Mouse (Mus musculus): ENCODE results near the gene Lmo7. TPM values are rescaled to one million over a fixed set of nuclear protein-coding genes. Genes with fewer than 3 reads are reported as not detected.

The Lmo7 gene
- total RNA-seq (2014; rRNA removed): 26.3 and 33.9 TPM in 2 replicates
- polyA plus RNA-seq (2015; fragmentation: Nextera tagmentation; extraction: Ambion mirVana): 11.3 and 13.4 TPM in 2 replicates

DNA sequence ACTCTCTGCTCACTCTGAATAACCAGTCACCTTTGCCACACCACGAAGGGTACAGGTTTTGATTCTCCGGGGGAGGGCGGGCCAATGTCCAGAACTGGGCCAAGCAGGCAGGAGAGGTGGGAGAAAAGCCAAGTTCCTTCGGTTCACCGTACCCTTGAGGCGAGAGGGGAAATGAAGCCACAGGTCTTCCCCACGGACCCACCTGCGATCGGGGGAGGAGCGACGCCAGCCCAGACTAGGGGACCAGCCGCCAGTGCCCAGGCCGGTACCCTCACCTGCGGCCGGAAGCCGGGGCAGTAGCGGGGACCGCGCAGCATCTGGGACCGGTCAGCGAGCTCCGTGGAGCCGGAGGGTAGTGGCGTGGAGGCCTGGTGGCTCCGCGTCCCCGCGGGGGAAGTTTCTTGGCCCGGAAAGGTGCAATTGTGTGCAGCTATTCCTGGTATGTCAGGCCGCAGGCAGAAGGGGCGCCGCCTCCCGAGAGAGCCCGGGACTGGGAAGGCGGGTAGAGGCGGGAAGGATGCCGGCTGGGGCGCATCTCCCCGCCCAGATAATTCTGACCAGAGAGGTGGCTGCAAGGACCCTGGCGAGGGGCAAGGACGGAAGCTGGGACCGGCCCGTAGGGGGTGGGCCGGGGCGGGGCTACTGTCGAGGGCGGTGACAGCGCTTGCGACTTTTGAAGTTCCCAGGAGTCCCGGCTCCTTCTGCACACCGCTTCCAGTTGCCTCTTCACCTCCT is at the start of gene Lmo7, which contains the start of gene Gm9922:
Gene Lmo7 (plus strand): TSS at position 721 of the 735 bp plus-strand sequence.
Gene Gm9922 (minus strand): TSS at position 578 of the 735 bp plus-strand sequence.
- no peak; the same call in 1 of the 2 replicates for TF ChIP-seq CTCF (IDR thresholded peaks at IDR 0.05; ENCODE audit: low read depth)
- H3K4me1 ChIP-seq (ENCODE audit: insufficient read depth): no peaks in the 10 kb centered on the region
- no peak within 1 kb of the TSS for H3K27ac ChIP-seq (ENCODE audit: low read depth, low read length)
- no peaks in the 10 kb centered on the region for H3K9me3 ChIP-seq (ENCODE audit: low read length)
- H3K36me3 ChIP-seq (ENCODE audit: insufficient read depth): no peaks in the 10 kb centered on the region
- DNase-seq (no peak), ATAC-seq (peak; percentile 72)
- peak within 1 kb of the TSS; percentile 63 for H3K4me3 ChIP-seq (ENCODE audit: low read depth, low read length)
- H3K9ac ChIP-seq: peak within 1 kb of the TSS; percentile 60
- peak within 1 kb of the TSS; percentile 99 for H3K4me2 ChIP-seq (ENCODE audit: low read depth)
- 2% methylated on average over 50 of the region's 51 CpGs for WGBS
- H3K27me3 ChIP-seq (ENCODE audit: insufficient read depth, low read length): peaks cover 13% of the 10 kb centered on the region

DNA sequence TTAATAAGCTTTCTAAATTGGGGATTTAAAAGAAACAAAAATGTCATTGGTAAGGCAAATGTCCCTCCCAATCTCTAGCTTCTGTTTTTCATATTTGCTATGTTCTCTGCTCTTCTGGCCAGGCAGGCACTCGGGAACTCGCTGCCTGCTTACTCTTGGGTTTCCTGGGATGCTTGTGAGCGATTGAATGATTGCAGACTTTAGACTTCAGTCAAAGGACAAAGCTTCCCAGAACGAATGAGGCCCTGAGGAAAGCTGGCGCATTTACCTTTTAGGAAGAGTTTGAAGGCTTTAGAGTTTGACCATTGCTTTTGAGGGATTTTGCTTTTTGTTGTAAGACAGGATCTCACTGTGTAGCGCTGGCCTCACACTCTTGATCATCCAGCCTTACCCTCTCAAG is 42.1 kb upstream of the Lmo7 start:
- Histone ChIP-seq H3K4me1 (ENCODE audit: insufficient read depth) (no peaks in the 10 kb centered on the region), H3K9me3 (ENCODE audit: low read length) (no peaks in the 10 kb centered on the region), H3K27ac (ENCODE audit: low read depth, low read length) (no peak overlapping the region), H3K36me3 (ENCODE audit: insufficient read depth) (peaks cover 8% of the 10 kb centered on the region; the same call in 1 of the 2 replicates), H3K4me3 (ENCODE audit: low read depth, low read length) (no peak overlapping the region), H3K9ac (no peak overlapping the region), H3K27me3 (ENCODE audit: insufficient read depth, low read length) (no peaks in the 10 kb centered on the region), H3K4me2 (ENCODE audit: low read depth) (no peak overlapping the region)
- DNase-seq (no peak), ATAC-seq (no peak)
- WGBS: 89% methylated on average over 6 of the region's 6 CpGs
- no peak for TF ChIP-seq CTCF (IDR thresholded peaks at IDR 0.05; ENCODE audit: low read depth)

DNA sequence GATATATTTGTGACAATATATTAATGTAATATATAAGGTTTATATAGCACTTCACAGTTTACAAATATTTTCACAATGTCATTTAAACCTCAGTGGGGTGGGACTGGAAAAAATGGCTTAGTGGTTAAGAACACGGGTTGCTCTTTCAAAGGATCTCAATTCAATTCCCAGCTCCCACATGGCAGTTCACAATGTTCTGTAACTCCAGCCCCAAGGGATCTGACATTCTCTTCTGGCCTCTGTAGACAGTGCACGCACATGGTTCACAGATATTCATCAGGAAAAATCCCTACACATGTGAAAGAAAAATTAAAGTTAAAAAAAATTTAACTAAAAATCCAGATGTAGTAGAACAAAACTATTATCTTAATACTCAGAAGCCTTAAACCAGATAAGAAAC is 41.4 kb upstream of the Lmo7 start:
- no peaks in the 10 kb centered on the region for H3K9me3 ChIP-seq (ENCODE audit: low read length)
- 83% methylated on average over 2 of the region's 2 CpGs for WGBS
- ATAC-seq (no peak), DNase-seq (no peak)
- no peak overlapping the region for H3K4me2 ChIP-seq (ENCODE audit: low read depth)
- no peak overlapping the region for H3K9ac ChIP-seq
- no peak for TF ChIP-seq CTCF (IDR thresholded peaks at IDR 0.05; ENCODE audit: low read depth)
- no peak overlapping the region for H3K27ac ChIP-seq (ENCODE audit: low read depth, low read length)
- no peaks in the 10 kb centered on the region for H3K27me3 ChIP-seq (ENCODE audit: insufficient read depth, low read length)
- H3K36me3 ChIP-seq (ENCODE audit: insufficient read depth): peaks cover 11% of the 10 kb centered on the region; the same call in 1 of the 2 replicates
- H3K4me1 ChIP-seq (ENCODE audit: insufficient read depth): no peaks in the 10 kb centered on the region
- H3K4me3 ChIP-seq (ENCODE audit: low read depth, low read length): no peak overlapping the region

DNA sequence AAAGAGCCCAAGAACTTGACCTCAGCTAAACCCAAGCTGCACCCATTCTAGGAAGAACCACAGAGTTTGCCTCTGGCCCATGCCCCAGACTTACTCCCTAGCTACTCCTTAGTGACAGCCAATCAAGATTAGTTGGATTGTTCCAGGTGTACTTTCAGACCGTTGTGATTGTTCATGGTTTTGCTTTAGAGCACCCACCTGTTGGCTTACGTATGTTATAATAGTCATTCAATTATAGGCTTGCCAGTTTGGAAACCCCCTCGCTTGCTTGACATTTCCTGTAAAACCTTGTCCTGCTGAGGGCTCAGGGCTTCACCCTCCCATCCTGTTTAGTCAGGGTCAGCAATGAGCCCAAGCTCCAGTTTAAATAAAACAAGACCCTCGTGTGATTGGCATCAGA is 25.3 kb upstream of the Lmo7 start:
- no peaks in the 10 kb centered on the region for H3K27me3 ChIP-seq (ENCODE audit: insufficient read depth, low read length)
- H3K36me3 ChIP-seq (ENCODE audit: insufficient read depth): no peaks in the 10 kb centered on the region
- no peak overlapping the region for H3K4me2 ChIP-seq (ENCODE audit: low read depth)
- no peak overlapping the region for H3K27ac ChIP-seq (ENCODE audit: low read depth, low read length)
- H3K4me3 ChIP-seq (ENCODE audit: low read depth, low read length): no peak overlapping the region
- no peak for ATAC-seq
- no peak for TF ChIP-seq CTCF (IDR thresholded peaks at IDR 0.05; ENCODE audit: low read depth)
- H3K9me3 ChIP-seq (ENCODE audit: low read length): no peaks in the 10 kb centered on the region
- WGBS: 81% methylated on average over 4 of the region's 4 CpGs
- no peaks in the 10 kb centered on the region for H3K4me1 ChIP-seq (ENCODE audit: insufficient read depth)
- DNase-seq: no peak
- H3K9ac ChIP-seq: no peak overlapping the region

DNA sequence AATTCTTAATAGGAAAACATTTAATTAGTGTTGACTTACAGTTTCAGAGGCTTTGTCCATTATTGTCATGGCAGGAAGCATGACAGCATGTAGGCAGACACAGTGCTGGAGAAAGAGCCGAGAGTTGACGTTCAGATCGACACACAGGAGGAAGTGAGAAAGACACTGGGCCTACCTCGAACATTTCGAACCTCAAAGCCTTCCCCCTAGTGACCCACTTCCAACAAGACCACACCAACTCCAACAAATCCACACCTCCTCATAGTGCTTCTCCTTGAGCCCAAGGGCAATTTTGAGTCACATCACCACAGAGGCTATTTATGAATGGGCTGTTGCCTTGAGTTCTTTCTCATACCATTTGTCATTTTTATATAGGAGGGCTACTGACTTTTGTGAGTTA is 22.7 kb upstream of the Lmo7 start:
- ATAC-seq: no peak
- WGBS: 90% methylated on average over 5 of the region's 5 CpGs
- Histone ChIP-seq H3K27ac (ENCODE audit: low read depth, low read length) (no peak overlapping the region), H3K9ac (no peak overlapping the region), H3K4me3 (ENCODE audit: low read depth, low read length) (no peak overlapping the region), H3K27me3 (ENCODE audit: insufficient read depth, low read length) (no peaks in the 10 kb centered on the region), H3K4me2 (ENCODE audit: low read depth) (no peak overlapping the region), H3K9me3 (ENCODE audit: low read length) (no peaks in the 10 kb centered on the region), H3K4me1 (ENCODE audit: insufficient read depth) (no peaks in the 10 kb centered on the region), H3K36me3 (ENCODE audit: insufficient read depth) (no peaks in the 10 kb centered on the region)
- TF ChIP-seq CTCF (IDR thresholded peaks at IDR 0.05; ENCODE audit: low read depth): no peak
- no peak for DNase-seq

DNA sequence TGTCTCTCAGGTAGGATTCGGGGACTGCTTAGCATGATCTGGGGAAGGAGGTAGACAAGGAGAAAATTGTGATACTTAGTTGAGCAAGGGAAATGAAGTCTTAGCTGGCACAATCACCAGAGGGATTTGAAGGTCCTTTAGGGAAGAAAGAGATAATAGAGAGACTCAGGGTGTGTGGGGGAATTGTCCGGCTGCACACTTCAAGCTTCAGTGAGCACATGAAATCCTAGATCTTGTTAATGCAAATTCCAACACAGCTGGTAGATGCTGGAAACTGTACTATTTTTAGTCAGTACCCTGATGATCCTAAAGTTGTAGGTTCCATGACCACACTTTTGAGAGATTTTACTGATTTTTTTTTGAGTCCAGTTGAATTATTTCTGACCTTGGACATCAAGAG is 15.3 kb upstream of the Lmo7 start:
- DNase-seq (no peak), ATAC-seq (no peak)
- no peaks in the 10 kb centered on the region for H3K27me3 ChIP-seq (ENCODE audit: insufficient read depth, low read length)
- H3K9ac ChIP-seq: no peak overlapping the region
- WGBS: 58% methylated on average over 2 of the region's 2 CpGs
- H3K36me3 ChIP-seq (ENCODE audit: insufficient read depth): no peaks in the 10 kb centered on the region
- H3K4me3 ChIP-seq (ENCODE audit: low read depth, low read length): no peak overlapping the region
- no peak for TF ChIP-seq CTCF (IDR thresholded peaks at IDR 0.05; ENCODE audit: low read depth)
- H3K27ac ChIP-seq (ENCODE audit: low read depth, low read length): no peak overlapping the region
- H3K4me2 ChIP-seq (ENCODE audit: low read depth): no peak overlapping the region
- no peaks in the 10 kb centered on the region for H3K9me3 ChIP-seq (ENCODE audit: low read length)
- H3K4me1 ChIP-seq (ENCODE audit: insufficient read depth): no peaks in the 10 kb centered on the region

DNA sequence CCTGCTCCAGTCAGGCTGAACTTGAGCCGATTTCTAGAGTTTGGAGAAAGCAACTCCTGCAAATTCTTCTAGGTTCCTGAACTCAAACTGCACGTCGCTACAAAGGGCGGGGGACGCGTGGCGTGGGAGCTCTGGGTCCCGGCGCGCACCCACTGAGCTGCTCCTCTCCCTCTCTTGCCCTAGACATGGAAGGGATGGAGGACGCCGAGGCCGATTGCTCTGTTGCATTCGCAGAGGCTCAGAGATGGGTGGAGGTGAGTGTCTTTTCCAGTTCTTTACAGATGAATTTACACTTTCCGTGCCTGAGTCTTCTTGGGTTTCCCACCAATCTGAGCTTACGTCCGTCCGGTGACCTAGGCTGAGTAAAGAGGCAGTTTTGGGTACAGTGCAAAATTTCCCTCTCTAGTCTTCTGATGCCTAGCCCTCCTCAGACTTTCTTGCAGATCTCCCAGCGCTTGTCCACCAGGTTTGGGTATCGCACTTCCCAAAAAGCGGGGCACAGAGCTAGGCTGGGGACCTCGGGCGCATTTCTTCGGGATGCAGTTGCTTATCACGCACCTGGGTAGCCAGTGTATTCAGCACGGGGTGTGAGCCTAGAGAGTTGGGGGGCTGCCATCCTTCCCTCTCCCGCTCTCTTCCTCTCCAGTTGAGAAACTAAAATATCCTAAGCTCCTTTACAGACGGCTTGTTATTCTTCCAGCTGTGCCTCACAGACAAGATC is 375 bp downstream of the Lmo7 start:
- Histone ChIP-seq H3K4me1 (ENCODE audit: insufficient read depth) (no peaks in the 10 kb centered on the region), H3K36me3 (ENCODE audit: insufficient read depth) (no peaks in the 10 kb centered on the region), H3K9ac (peak overlapping the region; percentile 60), H3K27me3 (ENCODE audit: insufficient read depth, low read length) (peaks cover 13% of the 10 kb centered on the region), H3K4me3 (ENCODE audit: low read depth, low read length) (peak overlapping the region; percentile 63), H3K4me2 (ENCODE audit: low read depth) (peak overlapping the region; percentile 99), H3K9me3 (ENCODE audit: low read length) (no peaks in the 10 kb centered on the region), H3K27ac (ENCODE audit: low read depth, low read length) (no peak overlapping the region)
- WGBS: 2% methylated on average over 28 of the region's 28 CpGs
- peak; percentile 32 for DNase-seq
- peak; percentile 70 for ATAC-seq
- TF ChIP-seq CTCF (IDR thresholded peaks at IDR 0.05; ENCODE audit: low read depth): no peak
